Mouse (Mus musculus) heart, postnatal 0 days (tissue): ENCODE data around the gene Mia2.

Experiments used
- CTCF ChIP-seq: IDR thresholded peaks from 2 replicates; pipeline ENCODE4 v1.5.1; 2016; ENCODE audit warnings: antibody characterized with exemption, control low read depth, low read depth
- EP300 ChIP-seq: IDR thresholded peaks from 2 replicates; pipeline ENCODE4 v1.6.1; 2016; ENCODE audit warnings: antibody characterized with exemption, low read depth

DNA sequence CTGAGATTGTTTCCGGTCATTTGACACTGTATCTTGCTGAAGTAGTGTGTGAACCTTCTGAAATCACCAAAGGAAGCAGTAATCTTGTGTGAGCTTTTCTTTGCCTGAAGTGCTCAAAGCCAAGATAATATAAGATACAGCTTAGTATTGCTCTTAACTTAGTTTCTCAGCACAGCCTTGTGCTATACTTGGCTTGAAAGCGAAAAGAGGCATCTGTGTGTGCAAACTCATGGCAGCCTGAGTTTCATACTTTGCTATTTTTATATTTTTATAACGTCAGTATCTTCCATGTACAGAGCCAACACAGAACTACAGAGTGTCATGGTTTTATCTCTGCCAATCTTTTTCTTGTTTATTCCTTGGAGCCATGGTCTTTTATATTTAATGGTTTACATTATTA is 21.6 kb downstream of the Mia2 start:
- TF ChIP-seq CTCF: no peak
- no peak for TF ChIP-seq EP300
